Mouse (Mus musculus): Measurements from ENCODE around the gene Cfap97.

DNA sequence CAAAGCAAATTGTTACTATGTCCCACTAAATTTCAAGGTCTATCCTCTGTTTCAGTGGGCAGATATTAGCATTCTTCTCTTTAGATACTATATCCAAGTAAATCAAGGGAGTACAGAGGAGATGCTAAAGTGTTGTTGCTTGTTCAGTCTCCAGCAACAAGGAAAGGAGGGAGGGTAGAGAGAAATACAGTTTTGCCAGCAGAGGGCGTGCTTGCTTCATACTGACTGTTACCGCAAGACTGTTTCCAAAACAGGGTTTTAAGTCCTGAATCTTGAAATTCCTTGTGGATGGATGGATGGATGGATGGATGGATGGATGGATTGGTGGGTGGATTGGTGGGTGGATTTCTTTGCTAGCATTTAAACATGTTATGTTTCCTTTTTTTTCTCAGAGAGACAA, 33.8 kb downstream of the Cfap97 start:
- TF ChIP-seq CTCF (IDR thresholded peaks at IDR 0.05; ENCODE audit: insufficient read depth, low read depth, low read length): no peak
- TF ChIP-seq POLR2A (IDR thresholded peaks at IDR 0.05; ENCODE audit: insufficient read depth, low read depth, low read length): no peak
